Mouse (Mus musculus) lung, postnatal 36 days (tissue): ENCODE results near the gene Ninl.

ENCODE experiments used
- DNase-seq: peaks from one replicate; pipeline ENCODE4 v3.0.0; 2022; ENCODE audit warnings: mixed read lengths

Ninl gene

GRCm38 (mm10) chr2:151039232-151039695 lies at the start of gene Ninl, which contains the start of gene Nanp:
TSS of gene Ninl (minus strand) at chr2:151039382.
TSS of gene Nanp (minus strand) at chr2:151039398.
- DNase-seq: peak; percentile 96

- no peak for DNase-seq
Observed at GRCm38 (mm10) chr2:151056637-151057036, 17.5 kb upstream of the Ninl start.

DNA sequence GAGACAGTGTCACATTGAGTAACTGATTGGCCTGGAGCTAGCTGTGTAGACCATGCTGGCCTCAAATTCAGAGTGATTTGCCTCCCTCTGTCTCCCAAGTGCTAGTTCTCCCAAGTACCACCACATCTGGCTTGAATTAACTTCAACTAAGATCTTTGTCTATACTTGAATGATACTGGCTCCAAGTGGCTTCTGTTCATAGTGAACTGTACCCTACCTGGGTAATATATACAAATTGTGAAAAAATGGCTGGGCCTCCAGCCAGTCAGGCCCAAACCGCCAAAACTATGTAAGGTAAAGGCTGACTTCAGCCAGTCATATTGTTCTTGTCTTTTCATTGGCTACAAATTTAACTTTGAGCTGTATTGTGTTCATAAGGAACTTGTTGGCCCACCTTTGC lies 1.2 kb upstream of the Ninl start:
- no peak for DNase-seq

GRCm38 (mm10) chr2:151039726-151040125 lies 544 bp upstream of the Ninl start:
- peak; percentile 5 for DNase-seq

DNA sequence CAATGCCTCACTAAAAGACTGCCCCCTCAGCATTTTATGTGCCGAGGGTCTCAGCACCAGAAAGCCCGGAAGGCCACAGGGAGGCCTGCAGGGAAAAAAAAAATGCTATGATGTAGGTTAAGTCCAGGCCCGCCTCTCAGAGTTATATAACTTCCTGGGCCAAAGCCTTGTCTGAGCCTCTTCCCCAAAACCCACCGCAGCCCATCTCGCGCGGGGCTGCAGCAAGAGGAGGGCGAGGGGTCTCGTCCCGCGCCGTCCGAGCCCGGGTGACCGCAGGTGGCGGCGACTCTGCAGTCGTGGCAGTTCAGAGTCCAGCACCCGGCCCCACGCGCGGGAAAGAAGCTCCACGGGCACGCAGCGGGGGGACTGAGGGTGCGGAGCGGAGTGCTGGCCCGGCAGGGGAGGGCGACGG lies 365 bp downstream of the Ninl start:
- peak; percentile 44 for DNase-seq

GRCm38 (mm10) chr2:151037876-151038552 lies 1.2 kb downstream of the Ninl start:
- peak; percentile 11 for DNase-seq

DNA sequence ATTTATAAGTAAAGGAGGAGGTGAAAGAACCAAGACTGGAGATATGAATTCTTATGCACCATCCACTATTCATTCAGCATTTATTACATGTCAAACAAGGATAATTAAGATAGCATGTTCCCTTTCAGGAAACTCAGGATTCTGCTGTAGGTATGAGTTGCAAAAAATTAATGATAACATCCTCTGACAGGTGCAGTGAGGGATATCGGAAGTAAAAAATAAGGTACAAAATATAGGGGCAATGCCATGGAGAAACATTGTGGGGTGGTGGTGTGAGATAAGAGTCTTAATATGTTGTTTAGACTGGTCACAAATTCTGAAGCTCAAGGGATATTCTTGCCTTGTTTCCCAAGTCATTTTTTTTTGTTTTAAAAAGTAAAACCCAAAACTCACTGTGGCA lies 1.9 kb downstream of the Ninl start:
- no peak for DNase-seq

DNA sequence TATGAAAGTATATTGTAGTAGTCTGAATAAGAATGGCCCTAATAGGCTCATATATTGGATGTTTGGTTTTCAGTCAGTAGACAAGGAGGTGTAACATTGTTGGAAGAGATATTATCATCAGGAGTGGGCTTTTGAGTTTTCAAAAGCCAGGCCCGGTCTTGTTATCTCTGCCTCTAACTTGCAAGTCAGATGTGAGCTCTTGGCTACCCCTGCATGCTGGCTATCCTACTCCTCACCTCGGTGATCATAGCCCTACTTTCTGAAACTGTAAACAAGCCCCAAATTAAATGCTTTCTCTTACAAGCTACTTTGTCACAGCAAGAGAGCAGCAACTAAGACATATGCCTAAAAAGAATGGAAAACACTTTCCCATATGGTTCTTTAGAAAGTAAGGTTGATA lies 2.5 kb downstream of the Ninl start:
- no peak for DNase-seq

DNA sequence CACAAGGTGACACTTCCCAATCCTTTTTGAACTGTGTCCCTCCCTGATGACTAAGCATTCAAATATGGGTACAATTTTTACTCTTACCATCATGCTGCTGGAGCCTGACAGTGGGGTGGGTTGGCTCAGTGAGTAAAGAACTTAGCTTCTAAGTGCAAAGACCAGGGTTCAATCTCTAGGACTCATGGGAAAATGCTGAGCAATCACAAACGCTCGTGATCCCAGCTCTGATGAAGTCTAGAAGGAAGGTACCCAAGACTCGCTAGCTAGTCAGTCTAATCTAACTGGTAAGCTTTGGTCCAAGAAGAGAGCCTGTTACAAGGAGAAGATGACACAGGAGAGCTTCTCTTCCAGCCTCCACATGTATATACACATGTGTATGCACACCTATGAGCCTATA lies 4.7 kb downstream of the Ninl start:
- DNase-seq: no peak

DNA sequence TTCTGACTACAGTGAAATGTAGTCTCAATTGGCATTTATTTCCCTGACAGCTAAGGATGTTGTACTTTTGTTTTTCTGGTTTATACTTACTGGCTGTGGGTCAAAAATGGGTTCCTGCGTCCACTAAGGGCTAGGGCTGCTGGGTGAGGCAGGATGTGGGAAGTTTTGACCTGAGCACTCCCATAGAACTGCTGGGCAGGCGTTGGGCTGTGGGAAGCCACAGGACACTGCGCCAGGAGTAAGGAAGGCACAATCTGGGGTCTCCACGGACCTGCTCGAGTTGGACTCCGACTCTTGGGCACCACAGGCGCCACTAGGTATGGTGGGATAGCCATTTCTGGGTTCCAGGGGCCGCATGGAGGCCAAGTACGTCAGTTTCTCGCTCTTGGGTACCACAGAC lies 18.0 kb downstream of the Ninl start:
- no peak for DNase-seq

DNA sequence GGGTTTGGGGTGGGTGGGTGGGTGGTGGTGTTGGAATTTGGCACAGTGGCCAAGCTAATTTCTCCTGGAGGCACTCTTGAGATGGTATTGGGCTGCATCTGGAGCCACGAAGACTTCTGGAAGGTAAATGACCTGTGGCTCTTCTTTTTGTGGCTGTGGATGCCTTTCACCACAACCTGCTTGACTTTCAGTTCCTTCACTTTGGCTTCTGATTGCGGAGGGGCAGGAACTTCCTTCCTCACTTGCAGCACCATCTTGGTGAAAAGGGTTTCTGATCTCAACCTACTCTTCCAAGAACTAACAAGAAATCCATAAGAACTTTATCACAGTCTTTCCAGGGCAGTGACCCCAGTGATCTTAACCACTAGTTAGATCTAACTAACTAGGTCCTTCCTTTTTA lies 23.9 kb downstream of the Ninl start:
- DNase-seq: no peak

DNA sequence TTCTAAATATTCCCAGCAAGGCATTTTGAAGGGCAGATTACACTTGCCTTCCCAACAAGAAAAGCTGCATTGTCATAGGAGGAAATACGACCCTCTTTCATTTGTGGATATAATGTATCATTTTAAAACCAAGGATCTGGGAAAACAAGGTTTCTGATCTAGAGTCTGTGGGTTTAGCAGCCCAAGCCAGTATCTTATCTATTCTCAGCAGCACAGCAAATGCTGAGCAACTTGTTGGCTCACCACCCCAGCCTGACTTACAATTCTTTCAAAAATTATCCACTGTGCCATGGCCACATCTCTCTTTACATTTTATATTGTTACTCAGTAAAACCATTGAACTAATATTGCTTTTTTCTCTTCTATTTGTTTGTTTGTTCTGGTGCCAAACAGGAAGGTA lies 27.9 kb downstream of the Ninl start:
- no peak for DNase-seq

DNA sequence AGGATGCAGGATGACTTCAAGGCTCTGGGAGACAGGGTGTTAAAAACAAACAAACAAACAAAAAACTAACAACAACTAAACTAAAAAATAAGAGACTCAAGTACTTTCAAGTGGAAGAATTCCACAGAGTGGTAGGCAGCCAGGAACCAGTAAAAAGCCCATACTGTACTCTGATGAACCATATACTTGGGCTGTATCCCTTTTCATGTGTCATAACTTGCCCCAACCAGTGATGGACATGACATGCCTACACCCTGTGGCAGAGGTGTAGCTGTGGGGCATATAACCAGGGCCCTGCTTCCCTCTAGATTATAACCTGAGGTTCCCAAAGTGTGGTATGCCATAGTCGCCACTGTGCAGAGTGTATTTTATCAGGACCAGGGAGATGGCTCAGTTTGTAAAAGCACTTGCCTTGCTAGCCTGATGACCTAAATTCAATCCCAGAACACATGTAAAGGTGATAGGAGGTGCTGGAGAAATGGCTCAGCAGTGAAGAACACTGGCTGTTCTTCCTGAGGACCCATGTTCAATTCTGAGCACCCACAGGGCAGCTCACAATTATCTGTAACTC lies 29.6 kb downstream of the Ninl start:
- no peak for DNase-seq

DNA sequence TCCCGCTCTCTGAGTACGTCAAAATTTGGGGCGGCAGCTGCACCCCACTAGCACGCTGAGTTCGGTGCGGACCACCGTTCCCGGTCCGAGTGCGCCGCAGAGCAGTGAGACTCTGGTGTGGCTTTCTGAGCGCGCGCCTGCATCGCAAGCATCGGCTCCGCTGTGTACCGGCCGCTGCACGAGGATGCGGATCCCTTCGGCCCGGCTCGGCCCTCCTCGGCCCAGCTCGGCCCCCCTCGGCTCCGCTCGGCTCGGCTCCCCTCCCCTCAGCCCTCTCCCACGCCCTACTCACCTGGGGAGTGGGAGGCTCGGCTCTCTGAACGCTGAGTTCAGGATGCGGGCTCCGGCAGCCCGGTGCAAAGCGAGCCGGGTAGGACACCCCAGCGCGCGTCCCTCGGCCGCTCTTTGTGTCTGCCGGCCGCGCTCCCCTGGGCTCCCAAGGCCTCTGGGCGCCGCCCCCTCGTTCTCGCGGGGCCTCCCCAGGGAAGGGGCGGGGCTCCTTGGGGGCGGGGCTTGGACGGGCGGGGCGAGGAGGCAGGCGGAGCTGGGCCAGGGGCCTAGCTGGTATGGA lies 30.2 kb downstream of the Ninl start:
- peak; percentile 46 for DNase-seq

DNA sequence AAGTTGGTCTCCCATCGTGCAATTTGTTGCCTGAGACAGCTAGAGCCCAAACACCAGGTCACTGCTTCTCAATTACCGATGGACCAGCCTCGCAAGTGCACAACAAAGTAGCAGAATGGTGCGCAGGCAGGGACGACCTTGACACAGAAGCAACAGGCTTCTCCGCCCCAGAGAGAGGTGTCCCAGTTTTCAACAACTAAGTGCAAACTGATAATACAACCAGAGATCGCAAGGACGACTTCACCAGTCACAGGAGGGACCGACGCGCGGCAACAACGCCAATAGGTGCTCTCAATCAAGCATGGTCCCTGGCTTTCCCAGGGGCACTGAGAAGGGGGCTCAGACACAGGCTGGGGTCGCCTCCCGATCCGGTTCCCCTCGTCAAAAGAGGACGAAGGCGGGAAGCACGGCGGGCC lies 30.7 kb downstream of the Ninl start:
- no peak for DNase-seq

DNA sequence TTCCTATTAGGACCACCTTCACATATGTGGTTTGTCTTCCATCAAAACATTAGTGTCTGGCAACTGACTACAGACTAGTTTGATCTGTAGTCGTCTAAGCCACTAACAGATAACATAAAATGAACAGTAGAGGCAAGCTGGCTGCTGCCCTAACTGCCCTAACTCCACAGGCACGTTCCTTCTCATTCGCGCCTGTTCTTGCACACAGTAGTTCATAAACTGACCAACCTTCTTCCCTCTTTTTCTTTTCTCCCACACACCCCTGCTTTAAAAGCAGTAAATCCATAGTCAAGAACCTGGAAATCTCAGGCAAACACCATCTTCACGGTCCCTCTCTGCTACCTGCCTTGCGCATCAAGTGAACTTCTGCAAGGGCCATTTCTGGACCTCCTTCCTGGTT lies 31.2 kb downstream of the Ninl start:
- no peak for DNase-seq

- peak; percentile 10 for DNase-seq
Observed at GRCm38 (mm10) chr2:151006281-151006945, 32.8 kb downstream of the Ninl start.

DNA sequence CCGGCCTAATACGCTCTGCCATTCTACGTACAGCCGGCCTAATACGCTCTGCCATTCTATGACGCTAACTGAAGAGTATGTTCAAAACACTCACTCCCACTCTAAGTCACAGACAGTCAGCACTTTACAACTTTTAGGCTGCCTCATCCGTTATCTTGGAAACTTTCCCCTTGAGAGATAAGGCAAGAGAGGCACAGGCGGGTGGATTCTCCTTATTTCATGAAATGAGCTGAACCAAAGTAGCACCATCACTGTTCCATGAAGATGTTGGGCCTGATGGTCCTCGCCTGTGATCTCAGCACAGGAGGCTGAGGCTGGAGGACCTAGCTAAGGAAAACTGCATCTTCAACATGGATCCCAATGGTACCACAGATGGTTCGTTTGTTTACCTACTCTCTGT lies 34.8 kb downstream of the Ninl start:
- no peak for DNase-seq

- no peak for DNase-seq
Observed at GRCm38 (mm10) chr2:151003796-151004195, 35.4 kb downstream of the Ninl start.

DNA sequence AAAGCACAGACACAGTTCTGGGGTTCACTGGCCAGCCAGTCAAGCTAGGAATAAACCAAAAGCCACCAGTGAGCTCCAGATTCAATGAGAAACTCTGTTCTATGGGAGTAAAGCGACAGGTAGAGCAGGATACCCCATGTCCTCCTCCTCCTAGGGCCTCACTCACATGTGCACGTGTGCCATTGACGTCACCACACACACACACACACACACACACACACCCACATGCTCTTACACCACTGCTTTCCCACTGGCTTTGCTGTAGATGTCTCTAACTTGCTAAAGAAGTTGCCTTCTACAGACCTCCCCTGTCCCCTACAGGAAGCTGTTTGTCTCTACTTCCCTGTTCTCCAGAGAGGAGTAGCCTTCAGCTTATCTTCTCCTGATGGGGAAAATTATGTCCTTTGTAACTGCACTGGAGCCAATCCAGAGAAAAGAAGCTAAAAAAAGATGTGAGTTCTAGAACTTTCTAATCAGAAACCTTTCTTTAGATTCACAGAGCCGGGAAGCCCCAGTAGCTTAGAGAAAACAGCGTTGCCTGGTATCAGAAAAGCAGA lies 37.5 kb downstream of the Ninl start:
- no peak for DNase-seq

GRCm38 (mm10) chr2:151000402-151001178 lies 38.6 kb downstream of the Ninl start:
- peak; percentile 71 for DNase-seq

- no peak for DNase-seq
Observed at GRCm38 (mm10) chr2:150999021-150999420, 40.2 kb downstream of the Ninl start.

DNA sequence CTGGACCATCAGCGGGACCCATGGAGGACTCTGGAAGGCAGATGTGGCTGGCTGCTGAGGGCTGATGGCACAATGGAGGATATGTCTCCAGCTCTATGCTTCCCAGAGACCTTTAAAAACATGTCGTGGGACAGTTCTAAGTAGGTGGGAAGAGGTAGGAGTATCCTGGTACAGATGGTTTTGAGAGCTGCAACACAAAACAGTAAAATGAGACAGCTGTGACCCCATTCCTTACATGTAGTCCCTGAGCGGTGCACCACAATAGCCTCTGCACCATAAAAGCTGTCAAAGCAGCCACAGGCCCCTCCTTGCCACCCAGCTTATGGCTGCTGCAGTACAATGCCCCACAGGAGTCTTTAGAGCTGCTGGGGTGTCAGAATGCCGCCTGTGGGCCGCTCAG lies 41.6 kb downstream of the Ninl start:
- no peak for DNase-seq
